Mouse (Mus musculus) forebrain, embryonic 10.5 days (tissue): ENCODE measurements around the gene Dnah6. TPM values are rescaled to one million over a fixed set of nuclear protein-coding genes. Genes with fewer than 3 reads are reported as not detected.

Experiments
- DNase-seq: peaks from one replicate; pipeline ENCODE4 v3.0.0-alpha.2; 2017; ENCODE audit warnings: low spot score; ENCODE audit errors: extremely low spot score
- H3K27ac ChIP-seq: fragments of 300-500 bp; sonication (generic); 2 replicates; pipeline ENCODE4 v1.5.1; 2016; ENCODE audit warnings: mild to moderate bottlenecking
- H3K27me3 ChIP-seq: fragments of 300-500 bp; sonication (generic); 2 replicates; pipeline ENCODE4 v1.6.1; 2016; ENCODE audit warnings: mild to moderate bottlenecking; ENCODE audit not compliant: poor library complexity, severe bottlenecking
- H3K36me3 ChIP-seq: fragments of 300-500 bp; sonication (generic); replicated peaks from 2 replicates; pipeline ENCODE4 v1.6.1; 2016; ENCODE audit warnings: mild to moderate bottlenecking, moderate library complexity
- H3K4me1 ChIP-seq: fragments of 300-500 bp; sonication (generic); 2 replicates; pipeline ENCODE4 v1.6.1; 2016
- H3K4me3 ChIP-seq: fragments of 300-500 bp; sonication (generic); 2 replicates; pipeline ENCODE4 v1.5.1; 2016; ENCODE audit warnings: mild to moderate bottlenecking, moderate library complexity
- H3K9me3 ChIP-seq: fragments of 300-500 bp; sonication (generic); 2 replicates; pipeline ENCODE4 v1.6.1; 2016; ENCODE audit warnings: mild to moderate bottlenecking, moderate library complexity
- WGBS: fragments of 180-500 bp; shearing (Covaris S2); methylation state at CpG from one replicate; pipeline ENCODE4 v1.1.7; 2016; 5-methylcytosine and 5-hydroxymethylcytosine counted together
- polyA plus RNA-seq: library from polyadenylated mRNA; unstranded; fragments of >200 nt; fragmentation: Nextera tagmentation; extraction: Ambion mirVana; gene quantifications from 2 replicates; pipeline ENCODE4 v1.2.1, GENCODE M21; 2016

The Dnah6 gene
- 0.05 TPM in 2 replicates for polyA plus RNA-seq

DNA sequence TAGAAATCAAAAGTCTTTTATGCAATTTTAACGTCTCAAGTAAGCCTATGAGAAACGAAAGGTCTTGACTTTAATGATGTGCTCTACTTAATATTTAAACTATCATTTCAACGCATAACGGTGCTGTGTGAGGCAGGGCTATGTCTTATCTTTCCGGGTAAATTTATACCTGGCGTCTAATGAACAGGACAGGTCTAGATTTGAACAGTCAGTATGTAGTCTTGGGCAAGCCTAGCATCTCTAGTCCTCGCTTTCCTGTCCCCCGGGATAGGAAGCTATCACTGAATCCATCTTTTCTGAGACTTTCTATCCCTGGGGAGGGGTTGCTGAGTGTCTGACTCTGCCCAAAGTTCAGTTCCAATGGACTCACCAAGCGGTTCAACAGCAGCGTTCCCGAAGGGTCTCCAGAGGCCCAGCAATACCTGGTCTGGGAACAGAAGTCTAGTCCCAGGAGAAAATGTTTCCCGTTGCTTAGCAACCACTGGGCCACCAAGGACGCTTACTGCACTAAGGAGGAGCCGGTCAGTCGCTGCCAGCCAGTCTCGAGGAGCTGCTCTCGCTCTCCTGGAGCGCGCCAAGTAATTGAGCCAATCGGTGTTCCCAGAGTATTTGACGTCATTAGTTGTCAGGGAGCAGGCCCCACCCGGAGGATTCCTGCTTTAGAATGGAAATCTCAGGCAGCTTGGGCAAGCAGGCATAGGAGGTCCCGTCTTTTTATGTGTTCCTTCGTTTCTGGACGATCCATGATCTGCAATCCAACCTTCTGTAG is at the start of gene Dnah6:
TSS of gene Dnah6 (minus strand) at position 463 of the 769 bp plus-strand sequence.
- peak within 1 kb of the TSS; percentile 51 for H3K27ac ChIP-seq
- no peaks in the 10 kb centered on the region for H3K27me3 ChIP-seq
- no peaks in the 10 kb centered on the region for H3K9me3 ChIP-seq
- H3K4me1 ChIP-seq, result peaks cover 20% of the 10 kb centered on the region
- peak; percentile 89 for DNase-seq
- WGBS, result 39% methylated on average over 25 of the region's 25 CpGs
- H3K4me3 ChIP-seq, result peak within 1 kb of the TSS; percentile 53
- H3K36me3 ChIP-seq, result no peaks in the 10 kb centered on the region

DNA sequence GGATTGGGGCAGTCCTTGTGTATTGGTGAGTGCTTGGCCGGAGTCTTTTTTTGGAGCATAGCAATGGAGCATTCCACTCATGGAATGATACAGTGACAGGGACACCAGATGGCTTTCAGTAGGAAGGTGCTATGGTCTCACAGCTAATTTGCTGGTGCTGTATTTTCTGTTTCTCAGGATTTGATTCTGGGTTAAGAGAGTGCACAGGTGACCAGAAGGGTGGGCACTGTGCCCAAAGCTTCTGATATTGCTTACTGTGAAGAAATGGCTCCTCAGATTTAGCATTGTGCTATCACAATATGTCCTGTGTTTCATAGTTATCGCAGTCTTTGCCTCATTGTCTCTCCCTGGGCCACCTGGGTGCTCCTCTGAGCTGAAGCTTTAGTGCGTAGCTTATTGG is 47.9 kb upstream of the Dnah6 start:
- Histone ChIP-seq H3K36me3 (peaks cover 90% of the 10 kb centered on the region), H3K27me3 (no peaks in the 10 kb centered on the region), H3K27ac (no peak overlapping the region), H3K9me3 (no peaks in the 10 kb centered on the region), H3K4me3 (no peak overlapping the region), H3K4me1 (peaks cover 8% of the 10 kb centered on the region)
- DNase-seq, result no peak
- WGBS, result 98% methylated on average over 3 of the region's 3 CpGs

DNA sequence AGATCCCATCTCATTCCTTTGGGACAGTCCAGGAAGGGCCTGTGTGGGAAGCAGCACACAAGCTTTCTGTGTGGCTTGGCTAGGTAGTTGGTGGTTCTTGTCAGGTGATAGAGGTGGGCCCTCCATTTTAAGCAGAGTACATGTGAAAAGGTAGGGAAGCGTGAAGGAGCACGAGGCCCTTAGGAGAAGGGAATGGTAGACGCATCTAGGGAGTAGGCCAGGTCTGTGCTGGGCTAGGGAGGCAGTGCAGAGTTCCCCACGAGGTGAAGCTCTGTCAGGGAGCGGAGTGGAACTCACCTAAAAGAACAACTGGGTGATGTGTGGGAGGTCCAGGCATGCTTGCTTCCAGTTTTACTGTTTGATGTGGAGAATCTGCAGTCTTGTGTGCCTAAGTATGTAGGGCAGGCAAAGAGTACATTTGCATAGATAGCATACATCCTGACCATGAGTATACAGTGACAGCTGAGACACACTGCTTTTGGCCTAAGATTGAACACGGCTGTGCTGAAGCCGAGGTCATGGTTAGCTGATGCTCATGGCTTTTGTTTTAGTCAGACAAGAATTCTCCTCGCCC is 46.4 kb upstream of the Dnah6 start:
- no peak overlapping the region for H3K4me3 ChIP-seq
- no peaks in the 10 kb centered on the region for H3K9me3 ChIP-seq
- H3K27me3 ChIP-seq, result no peaks in the 10 kb centered on the region
- no peak for DNase-seq
- H3K27ac ChIP-seq, result no peak overlapping the region
- H3K4me1 ChIP-seq, result peaks cover 15% of the 10 kb centered on the region
- peaks cover 90% of the 10 kb centered on the region for H3K36me3 ChIP-seq
- 92% methylated on average over 8 of the region's 8 CpGs for WGBS

DNA sequence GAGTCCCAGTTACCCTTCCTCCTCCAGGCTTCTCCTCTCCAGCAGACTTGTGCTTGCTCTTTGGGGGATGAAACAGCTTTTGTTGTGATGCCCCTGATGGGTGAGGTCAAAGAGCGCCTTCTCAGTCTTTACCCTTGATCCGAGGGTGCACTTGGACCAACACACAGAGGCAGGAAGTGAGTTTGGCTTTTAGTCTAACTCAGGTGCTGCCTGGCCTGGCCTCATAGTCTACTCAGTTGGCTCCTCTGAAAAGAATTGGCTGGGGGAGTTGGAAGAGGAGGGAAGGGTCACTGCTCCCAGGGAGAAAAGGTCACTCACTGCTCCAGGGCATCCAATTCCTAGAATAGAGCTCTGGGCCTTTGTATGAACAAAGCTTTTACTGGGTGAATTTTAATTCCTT is 43.4 kb upstream of the Dnah6 start:
- 33% methylated on average over 2 of the region's 2 CpGs for WGBS
- Histone ChIP-seq H3K27ac (peak overlapping the region; percentile 15; the same call in 1 of the 2 replicates), H3K36me3 (peaks cover 85% of the 10 kb centered on the region), H3K4me3 (no peak overlapping the region), H3K9me3 (no peaks in the 10 kb centered on the region), H3K4me1 (peaks cover 15% of the 10 kb centered on the region), H3K27me3 (no peaks in the 10 kb centered on the region)
- no peak for DNase-seq

DNA sequence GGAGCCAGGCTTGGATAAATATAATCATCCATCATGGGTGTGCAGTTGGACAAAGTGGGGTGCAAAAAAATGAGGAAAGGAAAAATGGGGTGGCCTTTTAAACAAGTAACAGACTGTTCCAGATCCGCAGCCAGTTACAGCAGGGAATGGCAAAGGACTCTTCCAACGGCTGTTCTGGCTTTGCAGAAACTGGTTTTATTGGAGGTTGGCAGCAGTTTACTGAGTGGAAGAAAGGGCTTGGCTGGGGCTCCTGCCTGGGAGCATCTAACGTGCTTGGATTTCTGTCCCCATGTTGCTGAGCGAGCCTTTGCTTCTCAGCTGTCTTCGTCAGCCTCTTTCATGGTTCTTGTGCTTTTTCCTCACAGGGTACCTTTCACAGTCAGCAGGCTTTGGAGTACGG is 38.7 kb upstream of the Dnah6 start:
- Histone ChIP-seq H3K9me3 (no peaks in the 10 kb centered on the region), H3K27ac (no peak overlapping the region), H3K4me3 (no peak overlapping the region), H3K36me3 (peaks cover 80% of the 10 kb centered on the region), H3K4me1 (peaks cover 14% of the 10 kb centered on the region), H3K27me3 (no peaks in the 10 kb centered on the region)
- no peak for DNase-seq
- 94% methylated on average over 6 of the region's 6 CpGs for WGBS

DNA sequence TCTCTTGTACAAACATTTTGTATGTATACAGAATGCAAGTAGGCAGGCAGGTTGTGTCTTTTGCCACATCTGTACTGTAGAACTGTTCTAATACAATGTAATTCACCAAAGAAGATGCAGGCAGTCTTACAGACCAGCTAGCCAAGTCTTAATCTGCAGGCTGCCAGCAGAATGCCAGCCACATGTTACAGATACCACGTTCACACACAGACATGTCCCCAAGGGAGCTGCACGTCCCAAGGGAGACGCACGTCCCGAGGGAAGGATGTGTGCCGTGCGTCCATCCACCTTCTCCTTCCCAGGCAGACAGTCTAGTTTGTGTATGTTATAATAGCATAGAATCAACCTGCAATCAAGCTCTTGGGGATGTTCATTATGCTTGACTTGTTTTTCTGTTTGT is 35.6 kb upstream of the Dnah6 start:
- Histone ChIP-seq H3K27me3 (no peaks in the 10 kb centered on the region), H3K36me3 (peaks cover 56% of the 10 kb centered on the region), H3K9me3 (no peaks in the 10 kb centered on the region), H3K4me1 (no peaks in the 10 kb centered on the region), H3K4me3 (no peak overlapping the region), H3K27ac (no peak overlapping the region)
- DNase-seq, result no peak
- WGBS, result 98% methylated on average over 7 of the region's 7 CpGs

DNA sequence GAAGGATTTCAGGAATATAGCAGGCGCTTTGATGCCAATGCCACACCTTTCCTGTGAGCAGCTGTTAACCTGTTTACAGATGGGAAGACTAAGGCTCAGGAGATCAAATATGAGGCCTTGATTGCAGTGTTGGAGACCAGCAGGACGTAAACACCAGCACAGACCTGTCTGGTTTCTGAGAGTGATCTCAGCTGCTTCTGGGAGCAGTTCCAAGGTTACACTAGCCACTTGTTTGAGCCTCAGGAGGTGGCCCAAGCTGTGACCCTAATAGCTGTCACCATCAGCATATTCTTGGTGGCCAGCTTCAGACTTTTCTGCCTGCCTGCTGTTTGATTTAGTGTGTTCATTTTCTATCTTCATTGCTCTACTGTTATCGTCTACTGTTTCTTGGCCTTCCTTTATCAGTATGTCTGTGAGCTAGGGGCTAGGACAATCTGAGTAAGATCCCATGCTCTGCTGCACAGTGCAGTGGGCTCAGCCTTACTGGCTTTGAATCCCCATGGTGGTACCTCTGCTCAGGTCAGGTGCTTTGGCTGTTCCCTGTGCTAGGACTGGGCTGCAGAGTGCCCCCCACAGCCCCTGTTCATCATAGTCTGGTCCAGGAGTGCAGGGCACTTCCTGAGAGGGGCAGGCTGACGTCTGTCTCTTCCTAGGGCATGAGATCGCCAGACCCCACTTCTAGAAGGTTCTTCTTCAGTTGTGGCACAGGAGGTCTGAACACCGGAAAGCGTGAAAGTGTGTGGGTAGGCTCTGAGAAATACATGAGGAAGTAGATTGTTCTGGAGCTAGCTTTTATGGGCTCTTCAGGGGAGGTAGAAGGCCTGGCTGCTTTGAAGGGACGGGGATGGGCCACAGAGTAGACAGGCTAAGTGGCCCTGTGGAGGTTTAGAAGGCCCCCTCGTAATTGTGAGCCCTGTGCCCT is 33.1 kb upstream of the Dnah6 start:
- no peak for DNase-seq
- peaks cover 32% of the 10 kb centered on the region for H3K36me3 ChIP-seq
- WGBS, result 92% methylated on average over 9 of the region's 9 CpGs

DNA sequence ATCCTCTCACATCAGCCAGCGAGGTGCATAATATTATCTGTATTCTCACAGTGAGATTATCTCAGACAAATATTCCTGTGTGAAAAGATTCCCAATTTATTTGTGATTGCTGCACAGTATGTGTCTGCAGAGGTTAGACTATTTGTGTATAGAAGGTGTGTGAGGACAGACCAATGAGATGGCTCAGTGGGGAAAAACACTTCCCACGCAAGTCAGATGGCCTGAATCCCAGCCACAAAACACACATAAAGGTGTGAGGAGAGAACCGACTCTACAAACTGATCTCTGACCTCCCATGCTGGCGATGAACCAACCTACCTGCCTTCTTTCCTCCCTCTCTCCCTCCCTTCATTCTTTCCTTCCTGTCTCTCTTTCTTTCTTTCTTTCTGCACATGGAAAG is 32.1 kb upstream of the Dnah6 start:
- Histone ChIP-seq H3K4me3 (no peak overlapping the region), H3K36me3 (peaks cover 22% of the 10 kb centered on the region), H3K4me1 (peaks cover 13% of the 10 kb centered on the region), H3K27me3 (no peaks in the 10 kb centered on the region), H3K27ac (no peak overlapping the region), H3K9me3 (no peaks in the 10 kb centered on the region)
- DNase-seq, result no peak
- WGBS, result 95% methylated on average over 4 of the region's 4 CpGs

More for the DNA sequence above, 33.1 kb upstream of the Dnah6 start:
- H3K27ac ChIP-seq, result no peak overlapping the region
- no peak overlapping the region for H3K4me3 ChIP-seq
- no peaks in the 10 kb centered on the region for H3K27me3 ChIP-seq
- H3K4me1 ChIP-seq, result peaks cover 7% of the 10 kb centered on the region
- no peaks in the 10 kb centered on the region for H3K9me3 ChIP-seq

DNA sequence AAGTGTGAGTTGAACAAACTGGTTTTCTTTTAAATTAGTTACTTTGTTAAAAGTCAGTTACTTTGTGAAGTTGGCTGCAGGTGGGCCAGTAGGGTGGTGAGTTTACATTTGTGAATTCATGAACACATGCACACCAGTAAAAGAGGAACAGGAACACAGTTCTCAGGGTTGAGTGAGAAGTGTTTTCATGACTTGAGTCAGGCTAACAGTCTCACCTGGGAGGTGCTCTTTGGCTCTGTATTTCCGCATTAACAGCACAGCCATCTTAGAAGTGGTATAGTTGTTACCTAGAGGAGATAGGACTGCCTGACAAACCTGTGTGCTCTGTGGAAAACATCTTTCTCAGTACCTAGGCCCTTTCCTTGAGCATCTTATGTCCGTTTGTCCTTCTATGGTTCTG is 31.6 kb upstream of the Dnah6 start:
- H3K36me3 ChIP-seq, result peaks cover 18% of the 10 kb centered on the region
- no peak overlapping the region for H3K27ac ChIP-seq
- H3K4me1 ChIP-seq, result peaks cover 13% of the 10 kb centered on the region
- 93% methylated on average over 2 of the region's 2 CpGs for WGBS
- H3K4me3 ChIP-seq, result no peak overlapping the region
- H3K27me3 ChIP-seq, result no peaks in the 10 kb centered on the region
- DNase-seq, result no peak
- H3K9me3 ChIP-seq, result no peaks in the 10 kb centered on the region

DNA sequence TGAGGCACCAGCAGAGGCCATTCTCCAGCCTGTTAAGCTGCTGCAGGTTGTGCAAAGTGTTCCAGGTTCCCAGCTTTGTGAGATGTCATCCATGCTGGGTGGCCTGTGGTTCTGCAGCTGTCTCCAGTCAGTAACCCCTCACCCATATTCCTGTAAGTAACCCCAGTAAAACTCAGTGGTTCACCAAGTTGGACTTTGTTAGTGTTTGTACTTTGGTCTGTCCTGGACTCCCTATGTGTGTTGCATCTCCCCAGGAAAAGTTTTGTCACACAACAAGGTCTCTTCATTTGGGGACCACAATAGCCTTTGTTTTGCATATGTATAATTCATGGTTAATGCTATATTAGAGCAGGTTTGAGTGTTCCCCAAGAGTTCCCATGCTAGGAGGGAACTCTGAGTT is 30.9 kb upstream of the Dnah6 start:
- Histone ChIP-seq H3K27me3 (no peaks in the 10 kb centered on the region), H3K9me3 (no peaks in the 10 kb centered on the region), H3K4me1 (peaks cover 13% of the 10 kb centered on the region), H3K4me3 (no peak overlapping the region), H3K27ac (no peak overlapping the region), H3K36me3 (peaks cover 12% of the 10 kb centered on the region)
- DNase-seq, result no peak

DNA sequence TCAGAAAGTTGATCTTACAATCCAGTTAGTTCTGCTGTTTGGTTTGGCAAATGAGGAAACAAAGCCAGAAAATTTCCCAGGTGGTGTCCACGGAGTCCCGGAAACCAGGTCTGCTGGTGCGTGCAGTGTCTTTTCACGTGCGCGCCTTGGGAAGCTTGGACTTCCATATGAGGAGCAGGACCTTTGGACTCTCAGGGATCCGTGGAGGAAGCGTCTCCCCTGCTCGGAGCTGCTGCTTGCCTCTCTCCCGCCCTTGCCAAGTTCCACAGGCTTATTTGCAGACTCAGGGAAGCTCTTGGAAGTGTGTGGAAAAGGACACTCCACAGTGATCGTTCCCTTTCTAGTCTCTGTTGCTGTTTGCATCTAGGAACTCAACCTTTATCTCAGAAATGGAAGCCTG is 29.9 kb upstream of the Dnah6 start:
- WGBS, result 94% methylated on average over 11 of the region's 11 CpGs
- DNase-seq, result no peak
- H3K36me3 ChIP-seq, result peaks cover 1% of the 10 kb centered on the region
- peaks cover 13% of the 10 kb centered on the region for H3K4me1 ChIP-seq
- no peak overlapping the region for H3K4me3 ChIP-seq
- no peaks in the 10 kb centered on the region for H3K27me3 ChIP-seq
- no peaks in the 10 kb centered on the region for H3K9me3 ChIP-seq
- H3K27ac ChIP-seq, result no peak overlapping the region

DNA sequence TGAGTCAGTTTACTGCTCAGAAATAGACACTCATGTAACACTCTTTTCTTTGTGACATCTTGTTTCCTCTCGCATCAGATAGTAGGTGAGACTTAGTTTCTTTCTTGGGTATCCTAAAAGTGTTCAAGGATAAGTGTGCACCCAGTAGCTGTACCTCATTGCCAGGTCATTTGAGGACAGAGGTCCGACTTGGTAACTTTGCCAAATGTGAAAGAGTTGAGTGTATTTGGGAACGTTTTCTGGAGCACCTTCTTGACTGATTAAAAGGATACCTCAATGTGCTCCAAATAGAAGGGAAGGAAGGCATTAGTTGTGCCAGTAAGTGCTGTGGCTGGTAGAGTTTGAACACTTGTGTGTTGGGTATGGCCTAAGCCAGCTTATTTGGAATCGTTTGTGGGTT is 28.4 kb upstream of the Dnah6 start:
- H3K9me3 ChIP-seq, result no peaks in the 10 kb centered on the region
- no peak overlapping the region for H3K27ac ChIP-seq
- peak overlapping the region; percentile 91; the same call in 1 of the 2 replicates for H3K4me3 ChIP-seq
- WGBS, result 92% methylated on average over 4 of the region's 4 CpGs
- no peaks in the 10 kb centered on the region for H3K27me3 ChIP-seq
- no peaks in the 10 kb centered on the region; the same call in 1 of the 2 replicates for H3K36me3 ChIP-seq
- DNase-seq, result no peak
- peaks cover 13% of the 10 kb centered on the region for H3K4me1 ChIP-seq

DNA sequence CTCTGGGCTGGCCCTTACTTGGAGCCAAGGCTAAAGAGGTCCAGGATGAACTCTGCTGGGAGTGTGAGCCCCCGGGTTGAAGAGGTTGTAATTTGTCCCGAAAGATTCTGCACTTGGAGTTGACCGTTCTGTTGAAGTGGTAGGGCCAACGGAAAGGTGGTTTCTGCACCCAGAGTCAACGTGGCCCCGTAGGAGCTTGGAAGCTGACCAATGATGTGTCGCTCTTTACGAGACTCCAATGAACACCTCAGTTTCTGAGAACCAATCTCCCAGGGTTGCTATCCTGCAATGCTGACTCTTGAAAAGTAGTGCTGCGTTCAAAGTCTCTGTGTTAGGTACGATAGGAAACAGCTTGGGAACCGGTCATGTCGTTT is 27.6 kb upstream of the Dnah6 start:
- no peaks in the 10 kb centered on the region; the same call in 1 of the 2 replicates for H3K36me3 ChIP-seq
- H3K4me1 ChIP-seq, result peaks cover 13% of the 10 kb centered on the region
- peak overlapping the region; percentile 95 for H3K27ac ChIP-seq
- H3K9me3 ChIP-seq, result no peaks in the 10 kb centered on the region
- H3K27me3 ChIP-seq, result no peaks in the 10 kb centered on the region
- DNase-seq, result no peak
- H3K4me3 ChIP-seq, result peak overlapping the region; percentile 91
- WGBS, result 11% methylated on average over 12 of the region's 12 CpGs
